Mouse (Mus musculus) lung, embryonic 16.5 days (tissue): ENCODE results near the gene Asah2. TPM values are rescaled to one million over a fixed set of nuclear protein-coding genes. Genes with fewer than 3 reads are reported as not detected.

Experiments
- polyA plus RNA-seq: library from polyadenylated mRNA; unstranded; fragments of >200 nt; fragmentation: Nextera tagmentation; extraction: Ambion mirVana; gene quantifications from 2 replicates; pipeline ENCODE4 v1.2.1, GENCODE M21; 2015

The Asah2 gene
- polyA plus RNA-seq, 1 experiment from 2014 or later, result 2.2 TPM

Other genes with a start within 250 kb of the Asah2 start
- 0.08 TPM in 1 of 2 replicates, not detected in the other for gene A1cf, start 239.4 kb downstream of the Asah2 start, polyA plus RNA-seq